Mouse (Mus musculus) ovary, postnatal 36 days (tissue): ENCODE results near the gene Slc17a4.
A peak's percentile ranks its signal among the peaks of the same experiment; 100 is the strongest.

Source experiments
- DNase-seq: peaks from one replicate; pipeline ENCODE4 v3.0.0; 2022; ENCODE audit warnings: low spot score, mixed read lengths

Gene Slc17a4

DNA sequence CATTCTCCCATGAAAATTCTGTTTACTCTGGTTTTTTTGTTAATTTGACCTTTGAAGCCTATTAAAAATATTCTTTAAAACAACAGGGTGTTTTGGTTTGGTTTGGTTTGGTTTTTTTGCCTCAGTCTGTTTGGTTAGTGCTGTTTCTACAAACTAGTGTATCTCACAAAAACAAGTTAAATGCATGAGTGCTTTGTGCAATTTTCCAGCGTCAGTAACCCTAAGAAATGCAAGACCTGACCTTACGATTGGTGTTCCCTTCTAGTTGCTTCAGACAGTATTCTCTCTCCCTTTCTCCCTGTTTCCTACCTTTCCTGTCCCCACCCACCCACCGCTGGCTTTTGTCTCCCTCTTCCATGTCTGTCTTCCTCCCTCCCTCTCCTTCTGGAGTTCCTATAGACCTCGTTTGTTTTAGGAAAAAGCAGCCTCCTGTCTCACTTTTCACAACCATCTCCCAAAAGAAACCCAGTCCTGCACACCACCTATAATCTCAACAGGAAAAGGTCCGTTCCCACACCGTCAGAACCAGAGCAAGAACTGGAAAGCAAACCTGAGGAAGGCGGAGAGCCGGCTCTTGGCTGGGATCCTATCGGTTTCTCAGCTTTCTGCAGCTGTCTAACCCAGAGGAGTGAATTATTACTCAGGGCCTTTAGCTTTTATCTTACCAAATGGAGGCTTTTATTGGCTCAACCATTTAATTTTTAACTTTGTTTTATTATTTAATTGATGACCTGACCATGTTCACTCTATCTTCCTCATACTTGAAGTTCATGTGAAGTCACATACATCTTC is at the start of gene Slc17a4:
Slc17a4 (minus strand) TSS at position 634 of the 792 bp plus-strand sequence.
- DNase-seq = no peak

- no peak for DNase-seq
Observed at GRCm38 (mm10) chr13:23959776-23960175, 45.0 kb upstream of the Slc17a4 start.

GRCm38 (mm10) chr13:23950928-23951327 is 36.1 kb upstream of the Slc17a4 start:
- no peak for DNase-seq

DNA sequence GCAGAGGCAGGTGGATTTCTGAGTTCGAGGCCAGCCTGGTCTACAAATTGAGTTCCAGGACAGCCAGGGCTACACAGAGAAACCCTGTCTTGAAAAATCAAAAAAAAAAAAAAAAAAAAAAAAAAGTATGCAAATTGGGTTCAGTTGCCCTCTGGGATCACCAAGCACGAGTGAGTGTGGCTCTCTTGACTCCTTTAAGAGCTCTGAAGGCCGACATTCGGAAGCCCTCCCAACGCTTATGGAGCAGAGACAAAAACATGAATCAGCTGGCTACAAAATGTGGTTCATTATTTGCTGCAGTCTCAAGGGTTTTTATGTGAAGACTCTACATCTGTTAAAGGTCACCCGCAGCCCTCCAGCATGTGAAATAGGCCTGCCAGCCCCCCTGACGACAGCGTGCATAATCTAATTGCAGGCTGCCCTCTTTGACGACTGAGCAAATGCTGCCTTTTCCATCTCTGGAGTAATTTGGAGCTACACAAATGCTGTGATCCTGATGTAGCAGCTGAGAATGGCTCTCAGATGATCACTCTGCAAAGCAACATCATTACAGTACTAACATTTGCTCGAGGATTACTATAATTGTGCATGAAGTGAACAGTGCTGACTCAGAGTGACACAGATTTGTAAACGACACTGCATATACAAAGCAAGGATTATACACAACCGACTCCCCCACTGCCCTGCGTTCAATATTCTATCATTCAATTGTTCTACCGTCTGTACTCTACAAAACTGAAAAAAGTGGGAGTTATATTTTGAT is 34.9 kb upstream of the Slc17a4 start:
- no peak for DNase-seq

DNA sequence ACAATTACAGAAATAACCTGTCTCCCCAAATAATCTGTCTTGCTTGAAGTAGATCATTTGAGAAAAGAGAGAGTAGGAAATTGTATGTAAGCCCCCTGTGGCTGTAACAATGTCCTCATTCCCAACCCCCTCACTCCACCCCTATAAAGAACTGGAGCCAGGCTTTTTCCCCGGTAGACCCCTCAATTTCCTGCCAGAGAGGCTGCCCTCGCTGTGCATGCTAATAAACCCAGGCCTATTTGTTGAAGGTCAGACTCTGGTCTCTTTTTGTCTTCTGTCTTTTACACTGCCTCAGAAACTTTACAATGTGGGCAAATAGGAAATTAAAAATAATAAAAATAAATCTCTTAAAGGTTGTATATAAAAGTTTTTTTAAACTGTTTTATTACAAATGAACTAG is 31.4 kb upstream of the Slc17a4 start:
- DNase-seq = no peak

DNA sequence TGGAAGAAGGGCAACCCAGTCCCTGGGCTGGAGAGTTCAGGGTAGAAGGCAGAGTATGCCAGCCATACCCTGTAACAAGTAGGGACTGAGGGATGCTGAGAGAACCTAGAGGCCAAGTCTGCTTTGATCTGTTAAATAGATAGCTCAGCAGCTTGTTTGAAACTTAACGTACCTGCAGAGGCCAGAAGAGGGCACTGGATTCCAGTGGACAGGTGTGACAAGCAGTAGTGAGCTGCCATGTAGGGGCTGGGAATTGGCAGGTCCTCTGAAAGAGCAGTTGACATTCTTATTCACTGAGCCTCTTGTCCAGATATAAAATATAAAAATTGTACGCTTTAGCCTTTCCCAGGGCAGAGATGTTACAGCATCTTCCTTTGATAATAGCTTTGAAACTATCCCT is 28.1 kb upstream of the Slc17a4 start:
- DNase-seq = no peak

DNA sequence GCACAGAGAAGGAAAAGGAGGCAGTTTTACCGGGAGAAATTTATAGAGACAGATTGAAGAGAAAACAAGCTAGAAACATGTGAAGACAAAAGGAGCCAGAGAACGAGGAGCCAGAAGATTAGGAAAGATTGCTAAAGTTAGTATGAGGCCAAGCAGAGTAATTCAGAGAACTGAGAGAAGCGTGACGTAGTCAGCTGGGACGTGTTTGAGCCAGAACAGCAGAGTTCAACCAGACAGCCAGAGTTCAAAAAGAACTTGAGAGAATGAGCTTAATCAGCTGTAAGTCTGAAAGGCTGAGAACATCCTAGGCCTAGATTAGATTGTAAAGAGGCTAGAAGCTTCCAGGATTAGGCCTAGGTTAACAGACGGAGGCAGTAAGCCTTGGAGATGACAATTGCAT is 25.5 kb upstream of the Slc17a4 start:
- DNase-seq = no peak

DNA sequence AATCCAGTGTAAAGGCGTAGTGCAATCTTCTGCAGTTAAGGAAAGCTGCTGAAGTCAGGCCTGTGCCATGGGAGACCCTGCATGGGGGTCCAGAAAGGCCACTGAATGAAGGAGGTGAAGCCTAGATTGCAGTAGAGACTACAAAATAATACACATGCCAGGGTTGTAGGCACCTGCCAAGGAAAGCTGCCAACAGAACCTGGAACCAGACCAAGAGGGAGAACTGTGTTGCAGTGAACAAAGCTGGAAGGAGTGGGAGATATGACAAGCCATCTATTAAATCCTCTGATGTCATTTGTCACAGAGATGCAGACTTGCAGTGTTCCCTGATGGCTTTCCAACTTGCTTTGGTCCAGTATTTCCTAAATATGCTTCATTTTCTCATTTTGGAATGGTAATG is 23.9 kb upstream of the Slc17a4 start:
- DNase-seq = peak; percentile 31

DNA sequence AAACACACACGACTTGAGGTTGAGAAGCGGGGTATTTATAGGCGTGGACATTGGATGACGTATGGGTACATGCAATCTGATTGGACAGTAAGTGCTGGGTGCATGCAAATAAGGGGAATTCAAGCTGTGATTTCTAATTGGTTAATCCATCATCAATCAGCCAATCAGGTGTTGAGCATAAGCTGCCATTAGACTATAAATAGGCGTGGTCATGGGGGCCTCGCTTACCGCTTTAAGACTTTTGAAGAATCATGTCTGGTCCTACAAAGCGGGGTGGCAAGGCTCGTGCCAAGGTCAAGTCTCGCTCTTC is 19.4 kb upstream of the Slc17a4 start, which contains the start of gene Hist1h2aa:
Hist1h2aa (plus strand) TSS at position 252 of the 310 bp plus-strand sequence.
- DNase-seq = no peak

DNA sequence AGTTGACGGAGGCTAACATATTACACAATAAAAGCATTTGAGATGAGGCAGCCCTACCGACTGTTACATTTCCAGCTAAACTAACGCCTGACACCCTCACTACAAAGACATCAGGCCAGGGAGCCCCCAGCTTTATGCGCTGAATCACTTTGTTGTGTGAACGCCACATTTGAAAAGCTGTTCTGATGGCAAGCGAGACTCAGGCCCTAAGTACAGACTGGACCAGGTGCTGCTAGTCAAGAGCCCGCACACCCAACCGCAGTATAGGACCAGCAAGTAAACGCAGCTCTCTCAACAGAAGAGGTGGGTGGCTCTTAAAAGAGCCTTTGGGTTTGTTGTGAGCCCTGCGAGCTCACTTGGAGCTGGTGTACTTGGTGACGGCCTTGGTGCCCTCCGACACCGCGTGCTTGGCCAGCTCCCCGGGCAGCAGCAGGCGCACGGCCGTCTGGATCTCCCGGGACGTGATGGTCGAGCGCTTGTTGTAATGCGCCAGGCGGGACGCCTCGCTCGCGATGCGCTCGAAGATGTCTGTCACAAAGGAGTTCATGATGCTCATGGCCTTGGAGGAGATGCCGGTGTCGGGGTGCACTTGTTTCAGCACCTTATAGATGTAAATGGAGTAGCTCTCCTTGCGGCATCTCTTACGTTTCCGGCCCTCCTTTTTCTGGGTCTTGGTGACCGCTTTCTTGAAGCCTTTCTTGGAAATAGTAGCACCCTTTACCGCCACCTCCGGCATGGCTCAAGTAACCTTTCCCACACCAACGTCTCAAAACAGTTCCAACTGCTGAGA is 18.8 kb upstream of the Slc17a4 start, which contains the start of gene Hist1h2ba:
Hist1h2ba (minus strand) TSS at position 736 of the 790 bp plus-strand sequence.
- no peak for DNase-seq

DNA sequence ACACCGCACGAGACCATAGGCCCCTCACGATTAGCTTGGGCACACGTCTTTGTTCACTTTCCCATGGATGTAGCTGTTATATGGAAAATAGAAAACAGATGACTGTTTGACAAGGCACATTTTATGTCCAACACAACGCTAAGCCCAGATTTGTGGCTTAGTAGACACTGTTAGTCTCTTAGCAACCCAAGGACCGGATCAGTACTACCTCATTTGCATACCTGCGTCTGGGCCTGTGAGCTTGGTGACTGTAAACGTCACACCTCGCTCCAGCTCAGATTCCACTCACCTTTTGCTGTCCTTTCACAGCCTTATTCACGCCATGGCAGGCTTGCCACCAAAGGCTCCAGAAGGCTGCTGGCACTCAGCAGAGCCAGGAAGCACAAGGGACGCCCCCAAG is 16.1 kb upstream of the Slc17a4 start:
- DNase-seq = no peak

- no peak for DNase-seq
Observed at GRCm38 (mm10) chr13:23930461-23930860, 15.7 kb upstream of the Slc17a4 start.

- no peak for DNase-seq
Observed at GRCm38 (mm10) chr13:23928637-23929036, 13.8 kb upstream of the Slc17a4 start.

- no peak for DNase-seq
Observed at GRCm38 (mm10) chr13:23925792-23926191, 11.0 kb upstream of the Slc17a4 start.

DNA sequence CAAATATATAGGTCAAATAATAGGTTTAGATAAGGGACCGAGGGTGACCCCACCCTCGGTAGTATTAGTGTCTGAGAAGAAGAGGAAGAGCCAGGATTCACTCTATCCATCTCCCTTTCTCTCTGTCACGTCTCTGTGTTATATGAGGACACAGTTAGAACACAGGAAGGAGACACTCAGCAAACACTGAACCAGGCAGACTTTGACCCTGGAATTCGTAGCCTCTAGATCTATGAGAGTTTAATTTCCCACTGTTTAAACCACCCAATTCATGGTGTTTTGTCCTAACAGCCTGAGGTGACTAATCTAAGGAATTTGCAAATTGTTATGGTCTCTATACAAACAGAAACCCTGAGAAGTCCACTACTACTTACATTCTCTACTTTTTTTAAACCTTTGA is 2.9 kb upstream of the Slc17a4 start:
- no peak for DNase-seq

DNA sequence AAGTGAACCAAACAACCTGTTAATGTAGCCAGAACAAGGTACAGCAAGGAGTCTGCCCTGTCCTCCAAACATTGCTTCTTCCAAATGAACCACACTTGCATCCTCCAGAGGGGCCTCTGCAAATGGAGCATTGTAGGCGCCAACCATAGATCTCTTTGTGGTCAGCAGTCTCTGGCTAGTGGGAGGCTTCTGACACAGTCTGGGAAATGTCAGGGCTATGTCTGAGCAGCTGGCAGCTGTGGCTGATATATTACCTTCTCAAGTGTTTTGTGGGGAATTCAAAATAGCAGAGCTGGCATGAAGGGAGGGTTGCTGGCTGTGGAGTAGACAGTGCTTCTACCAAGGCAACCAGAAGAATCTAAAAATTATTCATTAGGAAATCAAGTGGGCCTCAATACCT is 1.3 kb upstream of the Slc17a4 start:
- DNase-seq = no peak

DNA sequence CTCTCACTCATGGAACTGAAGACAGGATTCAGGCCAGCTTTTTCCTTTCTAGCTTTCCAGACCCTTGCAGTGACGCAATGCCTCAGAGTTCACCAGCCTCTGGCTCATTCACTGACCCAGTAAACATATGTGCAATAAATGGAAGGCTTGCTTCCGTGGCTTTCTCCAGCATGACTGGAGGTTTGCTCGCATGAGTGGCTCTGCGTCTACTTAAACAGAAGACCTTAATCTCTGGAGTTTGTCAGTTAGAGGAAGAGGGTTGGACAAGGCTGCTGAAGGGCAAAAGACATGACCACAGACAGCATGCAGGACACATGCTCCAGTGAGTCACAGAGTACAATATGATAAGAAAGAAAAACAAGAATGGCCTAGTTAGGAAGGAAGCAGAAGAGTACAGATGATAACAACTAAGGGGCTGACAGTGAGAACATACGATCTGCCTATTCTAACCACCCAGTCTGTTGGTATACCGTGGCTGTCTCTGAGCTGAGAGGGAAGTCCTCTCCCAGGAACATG is 960 bp downstream of the Slc17a4 start:
- no peak for DNase-seq

DNA sequence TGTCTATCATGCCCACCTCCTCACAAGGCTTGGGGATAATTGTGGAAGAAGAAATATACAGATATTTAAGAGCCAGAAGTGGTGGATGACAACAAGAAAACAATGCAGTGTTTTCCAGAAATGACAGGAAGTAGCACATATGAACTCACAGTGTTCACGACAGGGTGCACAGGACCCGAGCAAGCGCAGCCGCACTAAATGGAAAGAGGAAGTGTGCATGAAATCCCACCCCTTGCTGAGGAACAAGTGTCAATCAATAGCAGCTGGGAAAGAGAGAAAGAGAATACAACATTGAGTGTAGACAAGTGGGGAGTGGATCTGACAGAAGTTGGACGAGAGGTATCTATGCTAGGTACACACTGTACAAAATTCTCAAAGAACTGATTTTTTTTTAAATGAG is 3.5 kb downstream of the Slc17a4 start:
- DNase-seq = no peak

GRCm38 (mm10) chr13:23910121-23910520 is 4.7 kb downstream of the Slc17a4 start:
- no peak for DNase-seq

DNA sequence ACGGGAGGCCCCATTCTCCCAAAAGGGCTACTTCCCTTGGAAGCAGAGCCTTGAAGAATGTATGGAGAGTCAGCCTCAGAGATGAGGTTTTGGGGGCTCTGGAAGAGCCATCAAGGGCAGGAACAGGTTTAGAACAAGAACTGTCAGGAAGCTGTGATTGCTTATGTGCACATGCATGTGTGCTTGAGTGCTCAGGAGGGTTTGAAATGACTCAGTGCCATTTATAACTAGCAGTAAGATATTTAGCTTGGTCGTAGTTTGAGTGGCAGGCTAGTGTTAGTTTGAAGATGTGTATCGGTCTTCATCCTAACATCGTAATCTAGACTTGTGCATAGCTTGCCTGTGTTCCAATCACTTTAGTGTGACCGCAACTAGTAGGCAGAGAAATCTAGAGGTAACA is 7.9 kb downstream of the Slc17a4 start:
- DNase-seq = no peak

- no peak for DNase-seq
Observed at GRCm38 (mm10) chr13:23898242-23898641, 16.6 kb downstream of the Slc17a4 start.

DNA sequence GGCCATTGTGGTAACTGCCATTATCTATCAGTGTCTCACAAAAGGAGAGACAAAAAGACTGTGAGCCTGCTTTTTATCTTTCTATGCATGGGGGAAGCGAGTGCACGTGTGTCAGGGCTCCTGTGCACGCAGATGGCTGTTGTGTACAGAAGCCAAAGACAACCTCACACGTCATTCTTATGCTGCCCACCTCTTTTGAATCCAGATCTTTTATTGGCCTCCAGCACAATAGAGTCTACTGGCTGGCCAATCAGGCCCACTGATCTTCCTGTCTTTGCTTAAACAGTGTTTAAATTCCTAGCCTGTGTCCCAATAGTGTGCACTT is 21.6 kb downstream of the Slc17a4 start:
- no peak for DNase-seq
